Mouse (Mus musculus) urinary bladder, postnatal 4 days (tissue): ENCODE results near the gene Fam208b.
A peak's percentile ranks its signal among the peaks of the same experiment; 100 is the strongest.
"Not testable (repeated sequence)": the region's sequence is repeated elsewhere in the genome, so short reads cannot be mapped to it uniquely, and the experiment has no call there.

ENCODE experiments used
- DNase-seq, 2 experiments: peaks; one replicate each; pipeline ENCODE4 v3.0.0; 2021 to 2022; ENCODE audit warnings: low spot score in 2 of 2

Gene Fam208b

DNA sequence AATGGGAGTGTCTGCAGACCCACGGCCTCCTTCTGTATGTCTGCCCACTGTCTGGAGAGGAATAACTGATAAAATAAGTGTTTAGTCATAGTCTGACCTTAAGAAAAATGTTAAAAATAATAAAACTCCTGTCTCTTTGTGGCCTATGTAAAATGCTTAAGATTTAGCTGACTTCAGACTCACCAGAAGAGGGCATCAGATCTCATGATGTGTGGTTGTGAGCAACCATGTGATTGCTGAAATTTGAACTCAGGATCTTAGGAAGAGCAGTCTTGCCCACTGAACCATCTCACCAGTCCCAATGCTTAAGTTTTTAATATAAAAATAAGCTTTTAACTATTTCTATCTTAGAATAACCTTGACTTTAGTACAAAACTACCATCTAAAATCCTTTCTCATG lies 47.8 kb downstream of the Fam208b start:
- DNase-seq, result no peak

DNA sequence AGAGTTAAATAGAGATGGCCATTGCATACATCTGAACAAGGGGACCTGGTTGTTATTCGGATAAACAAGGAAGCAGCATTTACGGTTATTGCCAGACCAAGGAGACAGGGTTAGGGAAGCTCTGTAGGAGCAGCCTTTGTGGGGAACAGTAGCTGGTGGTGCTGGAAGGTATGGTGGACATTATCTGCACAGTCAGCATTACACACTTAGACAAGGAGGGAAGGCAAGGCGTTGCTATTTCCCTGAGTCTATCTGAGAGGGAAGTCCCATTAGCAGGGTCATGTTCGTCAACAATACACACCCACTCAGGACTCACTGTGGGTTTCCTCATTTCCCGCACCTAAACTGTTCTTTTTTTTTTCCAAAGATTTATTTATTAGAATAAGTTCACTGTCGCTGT lies 63.1 kb downstream of the Fam208b start:
- DNase-seq, result no peak

DNA sequence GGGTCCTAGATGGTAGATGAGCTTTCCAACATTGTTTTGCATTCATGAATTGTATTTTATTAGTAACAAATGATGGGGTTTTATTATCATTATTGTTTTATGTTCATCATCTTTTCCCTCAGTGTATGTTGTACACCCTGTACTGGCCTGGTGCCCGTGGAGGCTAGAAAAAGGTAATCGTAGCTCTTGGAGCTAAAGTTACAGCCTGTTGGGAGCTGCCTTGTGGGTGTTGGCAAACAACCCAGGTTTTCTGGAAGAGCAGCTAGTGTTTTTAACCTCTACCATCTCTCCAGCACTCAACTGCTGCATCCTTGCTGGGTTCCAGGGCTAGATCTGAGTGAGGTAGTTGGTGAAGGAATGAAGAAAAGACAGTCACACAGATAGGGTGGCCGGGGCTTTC lies 63.5 kb downstream of the Fam208b start:
- peak in 1 of 2 experiments; percentile 23 for DNase-seq

DNA sequence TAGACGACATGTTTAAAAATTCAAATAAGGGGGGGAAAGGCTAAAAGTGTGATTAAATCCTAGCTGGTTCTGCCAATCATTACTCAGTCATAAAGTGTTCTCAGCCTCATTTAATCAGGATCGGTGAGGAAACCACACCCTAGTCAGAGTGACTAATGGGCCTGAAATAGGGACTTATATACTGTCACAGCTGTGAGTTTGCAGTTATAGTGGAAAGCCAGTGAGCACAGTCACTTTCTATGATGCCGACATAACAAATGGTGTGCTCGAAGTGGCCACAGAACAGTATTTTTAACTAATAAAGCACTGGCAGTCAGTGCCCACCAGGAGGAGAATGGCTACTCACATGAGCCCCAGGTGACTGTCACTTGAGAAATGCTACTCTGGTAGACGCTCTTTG lies 66.0 kb downstream of the Fam208b start:
- DNase-seq, result no peak

DNA sequence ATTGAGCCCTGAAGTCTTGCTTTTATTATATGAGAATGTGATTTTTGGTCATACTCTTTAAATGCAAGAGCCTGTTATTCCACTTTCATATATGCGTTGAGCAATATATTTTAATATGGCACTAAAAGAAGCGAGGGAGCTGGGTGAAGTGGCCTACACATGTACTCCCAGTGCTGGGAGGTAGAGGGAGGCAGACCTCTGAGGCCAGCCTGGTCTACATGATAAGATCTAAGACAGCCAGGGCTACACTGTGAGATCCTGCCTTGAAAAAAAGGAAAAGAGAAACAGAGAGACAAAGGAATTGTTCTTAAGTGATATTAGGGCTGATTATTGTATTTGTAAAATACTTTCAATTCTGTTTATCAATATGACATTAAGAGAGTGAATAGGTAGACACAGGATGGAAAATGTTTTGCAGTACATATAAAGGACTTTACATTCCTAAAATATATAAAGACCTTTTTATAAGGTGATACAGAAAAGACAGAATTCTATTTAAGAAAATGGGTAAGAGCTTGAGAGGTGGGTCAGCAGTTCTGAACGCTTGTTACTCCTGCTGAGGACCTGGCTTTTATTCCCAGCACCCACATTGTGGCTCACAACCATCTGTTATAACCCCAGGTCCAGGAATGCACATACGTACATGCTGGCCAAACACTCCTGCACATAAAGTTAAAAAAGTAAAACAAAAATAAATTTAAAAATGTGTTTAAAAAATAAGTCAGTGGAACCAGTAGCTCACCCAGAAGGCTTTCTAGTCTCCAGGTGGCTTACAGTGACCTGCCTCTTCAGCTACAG lies 66.6 kb downstream of the Fam208b start:
- no peak for DNase-seq

DNA sequence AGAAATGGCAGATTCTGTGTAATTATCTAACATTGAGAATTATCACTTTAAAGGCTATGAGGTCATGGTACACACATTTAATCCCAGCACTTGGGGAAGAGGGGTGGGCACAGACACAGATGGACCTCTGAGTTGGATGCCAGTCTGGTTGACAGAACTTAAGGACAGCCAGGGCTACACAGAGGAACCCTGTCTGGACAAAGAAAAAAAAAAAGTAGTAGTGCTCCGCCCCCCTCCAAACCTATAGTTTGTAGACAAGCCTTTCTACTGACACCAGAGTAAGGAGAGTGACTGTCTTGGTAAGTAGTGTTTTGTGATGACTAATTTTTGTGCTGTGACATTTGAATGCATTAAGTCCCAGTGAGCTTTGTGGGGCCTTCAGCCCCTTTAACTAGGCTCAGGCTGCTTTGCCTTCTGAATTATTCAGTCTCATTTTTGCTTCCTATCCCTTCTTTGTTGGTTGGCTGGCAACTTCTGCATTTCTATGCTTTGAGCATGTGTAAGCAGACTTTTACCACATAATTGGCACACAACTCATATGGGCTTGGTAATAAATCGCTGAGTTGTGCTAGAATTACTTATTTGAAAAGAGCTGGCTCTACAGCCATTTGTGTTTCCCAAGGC lies 69.6 kb downstream of the Fam208b start:
- no peak for DNase-seq

DNA sequence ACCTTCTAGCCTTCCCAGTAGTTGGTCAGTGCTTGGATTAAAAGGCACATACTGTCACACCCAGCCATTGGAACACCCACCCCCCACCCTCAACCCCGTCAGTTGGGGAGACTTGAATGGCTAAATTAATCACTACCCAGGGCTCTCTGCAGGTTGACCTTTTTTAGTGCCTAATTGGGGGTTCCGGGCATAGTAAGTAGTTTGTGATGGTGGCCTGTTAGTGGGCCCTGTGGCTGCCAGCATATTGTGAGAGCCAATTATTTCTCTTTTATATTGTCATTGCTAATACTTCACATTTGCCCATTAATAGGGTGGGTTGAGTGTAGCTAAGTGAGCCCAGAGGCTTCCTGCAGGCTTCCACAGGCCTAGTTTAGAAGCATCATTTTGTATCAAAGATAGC lies 70.7 kb downstream of the Fam208b start:
- DNase-seq, result no peak

DNA sequence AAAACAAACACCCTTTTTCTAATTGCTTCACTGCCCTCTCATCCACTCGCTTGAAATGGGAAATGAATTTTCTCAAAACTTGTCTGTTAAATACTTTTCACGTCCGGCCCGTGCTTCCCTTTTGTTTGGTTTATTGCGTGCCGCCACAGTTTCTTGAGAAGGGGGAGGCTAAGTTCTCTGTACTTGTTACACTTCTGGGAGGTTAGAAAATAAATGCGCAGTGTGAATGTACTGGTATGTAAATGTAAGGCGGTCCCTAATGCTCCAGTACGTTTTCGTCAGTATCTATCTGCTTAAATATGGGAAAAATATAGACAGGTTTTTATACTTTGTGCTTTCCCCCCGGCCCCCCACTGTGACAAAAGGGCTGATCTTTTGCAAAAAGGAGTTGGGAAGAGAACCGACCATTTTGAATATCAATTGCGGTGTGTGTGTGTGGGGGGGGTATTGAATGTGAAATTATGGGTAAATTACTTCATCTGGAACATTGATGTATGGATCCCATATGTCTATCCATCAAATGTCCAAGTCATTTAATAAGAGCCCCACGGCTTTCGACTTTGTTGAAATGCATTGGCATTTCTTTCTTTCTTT lies 71.8 kb downstream of the Fam208b start:
- DNase-seq, result no peak

DNA sequence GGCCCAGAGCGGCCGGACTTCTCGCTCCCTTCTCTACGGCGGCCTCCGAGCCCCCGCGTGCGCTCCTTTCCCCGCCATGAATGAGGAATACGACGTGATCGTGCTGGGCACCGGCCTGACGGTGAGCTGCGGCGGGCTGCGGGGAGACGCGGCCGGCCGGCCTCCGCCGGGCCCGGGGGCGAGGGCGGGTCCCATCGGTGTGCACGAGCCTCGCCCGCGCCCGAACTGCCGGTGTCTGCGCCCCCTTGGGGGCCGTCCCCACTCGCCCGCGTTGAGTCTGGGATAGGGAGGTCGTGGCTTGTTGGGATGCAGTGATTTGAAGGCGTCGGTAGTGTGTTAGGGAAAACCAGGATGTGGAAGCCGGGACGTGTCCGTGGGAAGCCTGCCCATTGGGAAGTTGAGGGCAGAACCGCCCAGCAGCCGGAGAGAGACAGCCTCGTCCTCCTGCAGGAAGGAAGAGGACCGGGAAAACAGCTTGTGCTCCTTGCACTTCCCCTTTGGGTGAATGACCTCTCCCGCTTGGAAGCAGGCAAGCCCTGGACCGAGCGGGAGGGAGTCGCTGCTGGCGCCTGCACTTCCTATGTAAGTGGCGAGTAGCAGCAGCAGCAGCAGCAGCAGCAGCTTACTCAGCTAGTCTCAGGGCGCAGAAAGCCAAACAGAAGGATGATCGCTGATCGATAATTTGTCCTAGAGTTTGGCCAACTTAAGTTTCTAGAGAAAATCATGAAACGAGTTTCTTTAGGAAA lies 72.5 kb downstream of the Fam208b start:
- DNase-seq, result peak; percentile 73 to 76

DNA sequence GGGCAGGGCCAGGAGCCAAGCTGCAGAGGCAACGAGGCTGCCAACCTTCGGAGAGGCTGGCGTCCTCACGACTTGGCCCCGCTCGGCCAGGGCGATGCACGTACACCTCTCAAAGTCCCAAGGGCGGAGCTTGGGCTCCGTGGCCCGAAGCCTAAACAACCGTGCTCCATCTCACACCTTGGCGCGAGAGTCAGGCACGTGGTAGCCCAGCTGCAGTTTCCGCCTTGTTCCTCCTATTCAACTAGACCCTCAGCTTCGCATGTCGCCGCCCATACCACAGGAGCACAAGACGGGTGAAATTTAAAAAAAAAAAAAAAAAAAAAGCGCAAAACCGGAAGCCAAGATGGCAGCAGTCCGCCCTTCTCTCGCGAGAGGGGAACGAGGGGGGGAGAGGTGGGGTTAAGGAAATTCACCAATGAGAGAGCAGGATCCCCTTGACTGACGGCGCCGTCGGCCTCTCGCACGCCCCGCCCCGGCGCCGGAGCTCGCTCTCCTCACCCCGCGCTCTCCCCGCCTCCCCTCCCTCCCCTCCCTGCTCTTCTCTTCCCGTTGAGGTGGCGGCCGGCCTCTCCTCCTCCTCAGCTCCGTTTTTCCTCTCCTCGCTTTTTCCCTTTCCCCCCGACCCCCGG lies 73.2 kb downstream of the Fam208b start, which contains the start of gene Gdi2:
TSS of gene Gdi2 (plus strand) at position 470 of the 629 bp plus-strand sequence.
- DNase-seq, result peak; percentile 95 to 96

DNA sequence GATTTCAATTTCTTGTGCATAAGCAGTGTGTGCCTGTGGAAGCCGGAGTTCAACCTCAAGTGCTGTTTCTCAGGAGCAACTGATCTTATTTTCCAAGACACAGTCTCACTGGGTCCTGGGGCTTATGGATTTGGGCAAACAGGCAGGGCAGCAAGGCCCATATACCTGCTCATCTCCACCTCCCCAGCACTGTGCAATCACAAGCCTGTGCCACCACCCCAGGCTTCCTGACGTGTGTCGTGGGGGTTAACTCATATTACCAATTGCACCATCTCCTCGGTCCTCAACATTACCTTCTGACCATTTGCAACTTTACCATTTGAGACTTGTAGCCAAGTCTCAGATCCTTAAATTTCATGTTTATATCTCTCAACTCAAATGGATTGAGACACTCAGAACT lies 76.8 kb downstream of the Fam208b start:
- DNase-seq, result no peak

DNA sequence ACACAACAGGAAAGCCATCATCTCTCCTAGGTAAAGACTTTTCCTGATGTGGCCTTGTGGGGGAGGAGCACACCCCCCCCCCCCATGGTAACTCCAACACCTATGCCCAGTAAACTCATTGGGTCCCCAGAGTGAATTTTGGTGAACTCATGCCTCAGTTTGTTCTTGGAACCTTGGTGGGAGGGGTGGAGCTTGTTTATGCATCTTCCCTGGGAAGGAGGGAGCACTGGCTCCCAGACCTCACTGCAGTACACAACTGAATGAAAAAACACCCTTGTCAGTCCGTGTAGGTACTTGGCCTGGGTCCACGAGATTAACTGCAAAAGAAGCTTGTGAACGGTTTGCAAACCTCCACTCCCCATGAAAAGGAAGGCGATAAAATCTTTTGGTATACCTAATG lies 78.5 kb downstream of the Fam208b start:
- DNase-seq, result no peak

DNA sequence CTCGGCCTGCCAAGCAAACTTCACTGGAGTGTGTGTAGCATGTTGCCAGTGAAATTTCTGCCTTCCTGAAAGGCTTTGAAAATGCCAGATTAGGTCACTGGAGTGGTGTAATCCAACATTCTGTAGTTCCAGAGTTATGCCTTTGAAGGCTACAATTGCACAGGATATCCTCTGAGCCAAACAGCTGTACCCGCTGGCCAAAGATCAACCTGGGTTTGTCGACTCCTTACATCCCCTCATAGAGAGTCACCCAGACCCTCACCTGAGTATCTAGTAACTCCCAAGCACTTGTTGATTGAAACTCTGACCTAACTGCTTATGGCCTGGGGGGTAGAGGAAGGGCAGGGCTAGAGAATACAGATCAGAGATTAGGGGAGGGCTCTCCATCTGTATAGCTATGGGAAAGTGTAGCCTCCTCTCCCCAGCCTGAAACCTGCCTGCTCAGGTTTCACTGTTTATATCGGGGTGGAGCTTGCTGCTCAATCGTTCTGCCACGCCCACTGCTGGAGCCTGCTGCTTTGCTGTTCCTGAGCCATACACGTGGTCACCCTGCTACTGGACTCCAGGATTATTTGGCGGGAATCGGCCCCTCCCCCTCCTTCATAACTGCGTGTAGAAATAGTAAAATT lies 79.1 kb downstream of the Fam208b start:
- no peak for DNase-seq

DNA sequence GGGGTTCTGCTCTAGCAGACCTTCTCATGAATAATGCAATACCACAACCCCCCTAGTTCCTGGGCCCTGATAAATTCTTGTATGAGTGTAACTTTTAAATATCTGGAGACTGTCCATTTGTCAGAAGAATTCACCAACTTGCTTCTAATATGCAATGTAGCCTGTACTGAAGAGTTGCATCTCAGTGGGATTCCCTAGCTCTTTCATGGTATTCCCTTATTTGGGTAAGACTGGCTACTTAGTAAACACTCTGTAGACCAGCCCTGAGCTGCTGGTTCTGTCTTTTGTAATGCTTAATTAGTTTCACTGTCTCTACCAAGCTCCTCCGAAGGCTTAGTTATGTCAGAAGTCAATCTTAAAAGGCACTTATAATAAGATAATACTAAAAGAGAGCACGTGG lies 79.7 kb downstream of the Fam208b start:
- DNase-seq, result not testable (repeated sequence)

DNA sequence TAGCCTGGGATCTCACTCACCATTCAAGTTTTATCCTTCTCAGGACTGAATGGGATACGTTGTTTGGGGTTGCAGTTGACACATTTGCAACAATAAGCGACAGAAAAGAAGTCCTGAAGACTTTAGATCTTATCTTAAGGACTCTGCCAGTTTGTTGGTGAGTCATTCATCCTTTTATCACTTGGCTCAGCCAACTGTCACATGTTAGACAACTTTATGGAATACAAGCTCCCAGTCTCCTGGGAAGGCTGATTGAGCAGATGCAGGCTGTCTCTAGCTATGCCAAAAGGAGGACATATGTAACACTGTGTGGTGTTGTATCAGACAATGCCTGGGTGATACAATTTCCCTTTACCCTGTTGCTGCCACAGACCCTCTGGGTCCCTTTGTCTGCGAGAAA lies 80.5 kb downstream of the Fam208b start:
- DNase-seq, result no peak

DNA sequence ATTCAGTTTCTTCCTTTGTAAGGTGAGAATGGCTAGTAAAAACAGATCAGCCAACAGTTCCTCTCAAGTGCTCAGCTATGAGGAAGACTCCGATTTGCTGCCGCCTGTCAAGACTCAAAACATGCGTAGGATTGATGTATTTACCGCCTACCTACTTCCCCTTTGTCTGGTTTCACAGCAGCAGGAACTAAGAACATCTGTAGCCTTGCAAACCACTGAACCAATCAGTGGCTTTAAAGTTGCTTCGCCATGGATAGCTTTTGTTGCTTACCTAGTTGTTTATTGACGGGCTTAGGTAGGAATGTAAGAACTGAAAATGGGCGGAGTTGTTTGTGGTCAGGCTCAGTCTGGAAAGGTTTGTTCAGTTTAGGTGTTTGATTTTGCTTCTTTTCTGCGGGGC lies 84.6 kb downstream of the Fam208b start:
- no peak for DNase-seq

DNA sequence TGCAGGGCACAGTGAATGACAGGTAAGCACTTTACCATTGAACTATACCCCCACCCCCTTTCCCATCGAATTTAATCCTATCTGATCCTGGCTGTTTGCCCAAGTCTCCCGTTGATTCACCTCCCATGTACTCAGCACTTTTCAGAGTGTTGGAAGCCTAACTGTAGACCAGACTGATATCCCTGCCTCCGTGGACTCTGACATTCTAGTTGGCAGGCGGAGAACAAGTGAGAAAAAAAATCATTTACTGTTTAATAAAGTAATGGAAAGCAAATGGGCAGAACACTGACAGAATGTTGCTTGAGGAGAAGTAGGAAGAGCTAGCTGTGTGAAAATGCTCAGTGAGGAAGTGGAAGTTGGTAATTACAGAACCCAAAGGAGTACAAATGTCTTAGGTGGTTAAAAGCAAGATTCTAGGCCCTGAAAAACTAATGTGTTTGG lies 85.3 kb downstream of the Fam208b start:
- no peak for DNase-seq

DNA sequence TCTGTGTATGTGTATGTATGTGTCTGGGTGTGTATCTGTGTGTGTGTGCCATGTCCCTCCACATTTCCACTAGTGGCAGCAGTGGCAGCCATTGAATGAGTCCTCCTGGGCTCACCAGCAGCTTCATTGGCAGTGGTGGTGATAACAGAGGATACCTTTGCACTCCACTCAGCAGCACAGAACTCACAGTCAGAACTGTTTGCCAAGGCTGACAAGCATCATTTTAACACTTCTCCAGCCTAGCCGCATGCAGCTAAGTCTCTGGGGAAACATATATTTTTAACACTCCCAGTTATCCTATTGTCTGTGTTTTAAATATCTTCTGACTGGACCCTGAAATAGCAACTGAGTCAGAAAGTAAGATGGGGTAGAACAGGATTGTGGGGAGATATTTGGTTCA lies 87.0 kb downstream of the Fam208b start:
- no peak for DNase-seq

DNA sequence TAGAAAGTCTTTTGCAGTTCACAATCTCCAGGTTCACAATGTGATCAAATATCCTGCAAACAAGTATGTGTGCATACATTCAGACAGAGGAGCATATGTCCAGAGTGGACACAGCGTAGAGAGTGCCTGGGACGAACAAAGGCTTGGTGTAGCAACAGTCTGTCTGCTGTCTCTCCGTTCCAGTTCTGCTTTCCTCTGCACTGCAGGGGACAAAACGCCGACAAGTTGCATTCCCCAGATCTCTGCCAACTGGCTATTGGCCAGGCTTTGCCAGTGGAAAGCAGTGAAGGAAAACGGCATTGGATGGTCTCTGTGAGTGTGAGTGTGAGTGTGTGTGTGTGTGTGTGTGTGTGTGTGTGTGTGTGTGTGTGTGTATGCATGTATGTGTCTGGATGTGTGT lies 87.4 kb downstream of the Fam208b start:
- no peak for DNase-seq

DNA sequence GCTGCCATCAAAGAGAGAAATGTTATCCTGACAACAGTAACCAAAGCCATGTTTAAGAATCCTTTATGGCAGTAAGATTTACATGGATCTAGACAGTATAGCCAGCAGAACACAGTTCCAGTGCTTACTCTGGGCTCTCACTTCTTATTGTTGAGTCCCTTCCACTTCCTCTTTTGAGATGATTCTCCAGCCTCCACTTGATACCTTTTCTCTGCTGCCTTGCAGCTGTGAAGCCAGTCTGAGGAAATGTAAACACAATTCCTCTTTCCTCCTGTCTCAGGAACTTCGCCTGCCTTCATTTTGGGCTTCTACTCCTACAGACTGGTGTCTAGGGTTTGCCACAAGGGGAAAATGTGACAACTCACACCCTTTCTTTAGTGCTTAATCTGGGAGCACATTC lies 90.9 kb downstream of the Fam208b start:
- not testable (repeated sequence) for DNase-seq

DNA sequence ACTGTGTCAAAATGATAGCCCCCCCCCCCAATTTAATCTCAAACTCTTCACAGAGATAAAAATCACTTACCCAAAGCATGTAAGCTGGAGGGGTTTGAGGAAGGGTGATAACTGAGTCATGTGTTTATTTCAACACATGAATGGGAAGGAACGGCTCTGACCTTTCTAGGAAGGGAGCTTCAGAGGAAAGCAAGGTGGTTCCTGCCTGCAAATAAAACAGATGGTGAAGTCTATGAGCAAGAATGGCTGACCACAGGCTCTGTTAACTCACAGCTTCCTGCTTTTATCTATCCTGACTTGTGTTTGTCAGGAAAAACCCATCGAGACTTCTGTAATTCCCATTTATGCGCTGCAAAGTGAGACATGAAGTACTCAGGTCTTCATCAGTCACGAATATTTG lies 91.6 kb downstream of the Fam208b start:
- DNase-seq, result not testable (repeated sequence)
